Mouse (Mus musculus): ENCODE results near the gene Ccdc150.

Gene Ccdc150

GRCm38 (mm10) chr1:54250158-54250866 is at the start of gene Ccdc150:
Ccdc150 (plus strand) TSS chr1:54250683.
- in situ Hi-C loops (cut with MboI, MseI) = no loop called here

GRCm38 (mm10) chr1:54220273-54220672 is 30.2 kb upstream of the Ccdc150 start:
- in situ Hi-C loops (cut with MboI, MseI) = no loop called here

- in situ Hi-C loops (cut with MboI, MseI) = no loop called here
These were observed 7.8 kb upstream of the Ccdc150 start for GRCm38 (mm10) chr1:54242722-54243121.

- in situ Hi-C loops (cut with MboI, MseI) = no loop called here
These were observed 25.1 kb downstream of the Ccdc150 start for GRCm38 (mm10) chr1:54275552-54275951.

GRCm38 (mm10) chr1:54279628-54280027 is 29.1 kb downstream of the Ccdc150 start:
- in situ Hi-C loops (cut with MboI, MseI) = no loop called here

- in situ Hi-C loops (cut with MboI, MseI) = no loop called here
These were observed 30.2 kb downstream of the Ccdc150 start for GRCm38 (mm10) chr1:54280651-54281050.

GRCm38 (mm10) chr1:54306404-54306803 is 55.9 kb downstream of the Ccdc150 start:
- in situ Hi-C loops (cut with MboI, MseI) = no loop called here

- in situ Hi-C loops (cut with MboI, MseI) = loop anchor here (25.0 kb wide), 2 partner anchors 389 to 614 kb away; partner anchors contain the start of gene Dnah7a
These were observed 76.2 kb downstream of the Ccdc150 start for GRCm38 (mm10) chr1:54326647-54327046.

GRCm38 (mm10) chr1:54327876-54328545 is 77.5 kb downstream of the Ccdc150 start:
- in situ Hi-C loops (cut with MboI, MseI) = loop anchor here (25.0 kb wide), 2 partner anchors 391 to 616 kb away; partner anchors contain the start of gene Dnah7a

GRCm38 (mm10) chr1:54332988-54333387 is 82.5 kb downstream of the Ccdc150 start:
- in situ Hi-C loops (cut with MboI, MseI) = loop anchor here (25.0 kb wide), 2 partner anchors 396 to 621 kb away; partner anchors contain the start of gene Dnah7a

- in situ Hi-C loops (cut with MboI, MseI) = no loop called here
These were observed 104.3 kb downstream of the Ccdc150 start for GRCm38 (mm10) chr1:54354786-54355185.

- in situ Hi-C loops (cut with MboI, MseI) = no loop called here
These were observed 105.0 kb downstream of the Ccdc150 start for GRCm38 (mm10) chr1:54355485-54355884.

- in situ Hi-C loops (cut with MboI, MseI) = no loop called here
These were observed 106.1 kb downstream of the Ccdc150 start for GRCm38 (mm10) chr1:54356566-54356965.

- in situ Hi-C loops (cut with MboI, MseI) = no loop called here
These were observed 127.1 kb downstream of the Ccdc150 start for GRCm38 (mm10) chr1:54377506-54378051.

GRCm38 (mm10) chr1:54380978-54381914 is 130.8 kb downstream of the Ccdc150 start:
- in situ Hi-C loops (cut with MboI, MseI) = no loop called here

GRCm38 (mm10) chr1:54384221-54384620 is 133.7 kb downstream of the Ccdc150 start:
- in situ Hi-C loops (cut with MboI, MseI) = no loop called here

GRCm38 (mm10) chr1:54402736-54403135 is 152.3 kb downstream of the Ccdc150 start:
- in situ Hi-C loops (cut with MboI, MseI) = no loop called here
